Mouse (Mus musculus) c-Kit-positive CD71-positive TER-119-negative erythroid progenitor cells, embryonic 14.5 days (primary cell): ENCODE measurements around the gene Wfdc5.

Experiments
- DNase-seq: peaks from one replicate; pipeline ENCODE4 v3.0.0-alpha.2; 2013; ENCODE audit warnings: low read depth

The Wfdc5 gene

GRCm38 (mm10) chr2:164128576-164129411 is 53.7 kb downstream of the Wfdc5 start:
- no peak for DNase-seq

DNA sequence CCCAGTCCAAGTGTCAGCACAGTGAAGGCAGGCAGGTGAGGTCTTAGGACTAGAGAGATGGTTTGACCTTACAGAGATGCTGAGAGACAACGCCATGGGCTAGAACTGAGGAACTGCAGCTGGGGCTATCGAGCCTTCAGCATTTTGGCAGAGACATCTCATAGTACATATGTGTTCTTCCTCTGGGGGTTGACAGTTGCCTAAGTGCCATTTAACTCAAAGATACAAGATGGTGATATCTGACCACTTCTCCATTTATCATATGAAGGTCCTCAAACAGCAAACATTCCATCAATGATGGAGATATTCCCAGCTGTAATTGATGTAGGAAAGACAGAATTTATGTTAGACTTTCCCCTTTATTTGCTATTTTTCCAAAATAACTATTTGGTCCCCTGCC is 55.2 kb downstream of the Wfdc5 start:
- no peak for DNase-seq

GRCm38 (mm10) chr2:164126533-164126955 is 56.0 kb downstream of the Wfdc5 start:
- no peak for DNase-seq
